Mouse (Mus musculus): Measurements from ENCODE around the gene Olfr1489.
"Not testable (repeated sequence)": the region's sequence is repeated elsewhere in the genome, so short reads cannot be mapped to it uniquely, and the experiment has no call there.

Olfr1489 gene

GRCm38 (mm10) chr19:13631321-13631720 is at the start of gene Olfr1489:
Gene Olfr1489 (plus strand): TSS chr19:13631621.
- DNase-seq (ENCODE audit: low spot score): no peak

GRCm38 (mm10) chr19:13583211-13583610 is 48.2 kb upstream of the Olfr1489 start, which contains the start of gene Olfr1484:
Gene Olfr1484 (plus strand): TSS chr19:13583511.
- no peak for DNase-seq (ENCODE audit: low spot score)

DNA sequence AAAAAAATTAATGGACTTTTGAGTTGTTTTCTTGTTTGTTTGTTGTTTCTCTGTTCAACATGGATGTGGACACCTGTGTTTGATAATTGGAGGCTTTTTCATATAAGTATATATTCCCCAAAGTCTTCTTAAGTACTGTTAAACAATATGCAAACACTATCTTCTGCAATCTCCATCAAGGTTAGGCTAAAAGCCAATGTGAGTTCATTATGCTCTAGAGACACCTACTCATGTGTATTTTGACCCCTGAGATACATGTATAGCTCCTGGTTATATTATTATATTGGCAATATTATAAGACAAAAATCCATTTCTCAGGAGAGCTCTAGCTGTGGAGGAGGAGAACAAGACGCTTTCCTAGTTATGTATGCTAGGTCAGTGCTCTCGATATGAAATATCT is 14.3 kb upstream of the Olfr1489 start, which contains the start of gene Olfr1487:
Gene Olfr1487, plus strand, starts transcription at position 301 of the 400 bp plus-strand sequence.
- not testable (repeated sequence) for DNase-seq (ENCODE audit: low spot score)

GRCm38 (mm10) chr19:13650791-13651190 is 19.4 kb downstream of the Olfr1489 start, which contains the start of gene Olfr1490:
Gene Olfr1490 (plus strand): TSS chr19:13651091.
- no peak for DNase-seq (ENCODE audit: low spot score)
